Mouse (Mus musculus) gastrocnemius, postnatal 14 days (tissue): Measurements from ENCODE around the gene P3h4. TPM values are rescaled to one million over a fixed set of nuclear protein-coding genes. Genes with fewer than 3 reads are reported as not detected.
"Not testable (repeated sequence)": the region's sequence is repeated elsewhere in the genome, so short reads cannot be mapped to it uniquely, and the experiment has no call there.

Experiments used
- DNase-seq: peaks from one replicate; pipeline ENCODE4 v3.0.0; 2021; ENCODE audit warnings: mixed read lengths
- intact Hi-C: fragments of 180-260 bp; cut with DNase I; formaldehyde crosslinking; loops from one replicate; pipeline ENCODE4 v1.15.1; 2025; ENCODE audit warnings: low total_unique reads
- microRNA-seq, 2 experiments: library from miRNA; unstranded; fragments of <30 nt; microRNA quantifications; one replicate each; pipeline ENCODE4 v1.2.0; 2021
- total RNA-seq, 2 experiments: library from RNA; stranded (reverse); gene quantifications; 2 replicates each; pipeline ENCODE4 v1.2.3; 2021

The P3h4 gene
- total RNA-seq, 2 experiments from 2014 or later, result 10.9 to 12.0 TPM

GRCm38 (mm10) chr11:100375127-100375526, 39.5 kb downstream of the P3h4 start:
- DNase-seq, result no peak
- intact Hi-C loops, result no loop called here

- intact Hi-C loops, result no loop called here
- DNase-seq, result no peak
These were observed 42.6 kb downstream of the P3h4 start for GRCm38 (mm10) chr11:100371981-100372558.

- no peak for DNase-seq
- intact Hi-C loops, result loop anchor here (5.0 kb wide), 1 partner anchor 102 kb away; the partner anchor contains the start of gene Klhl11
These were observed 44.8 kb downstream of the P3h4 start for GRCm38 (mm10) chr11:100369822-100370221.

- DNase-seq, result no peak
- intact Hi-C loops, result loop anchor here (5.0 kb wide), 1 partner anchor 103 kb away; the partner anchor contains the start of gene Klhl11
These were observed 45.5 kb downstream of the P3h4 start for GRCm38 (mm10) chr11:100369145-100369544.

GRCm38 (mm10) chr11:100362979-100363562, 51.6 kb downstream of the P3h4 start:
- intact Hi-C loops, result loop anchor here (2.0 kb wide), 1 partner anchor 46 kb away; no protein-coding TSS in a partner anchor

GRCm38 (mm10) chr11:100362209-100362978, 52.2 kb downstream of the P3h4 start:
- peak; percentile 73 for DNase-seq
- intact Hi-C loops, result loop anchor here (2.0 kb wide), 1 partner anchor 46 kb away; no protein-coding TSS in a partner anchor

More at GRCm38 (mm10) chr11:100362979-100363562, 51.6 kb downstream of the P3h4 start:
- peak; percentile 70 for DNase-seq

- DNase-seq, intact Hi-C loops: not testable (repeated sequence)
These were observed 53.6 kb downstream of the P3h4 start for GRCm38 (mm10) chr11:100361059-100361458.

- intact Hi-C loops, result no loop called here
- no peak for DNase-seq
These were observed 54.5 kb downstream of the P3h4 start for GRCm38 (mm10) chr11:100360175-100360574.

Small RNA genes lying within 50 kb of the gene (microRNA-seq; reads per million reads assigned to microRNA genes)
- gene Gm27374, result 0 reads per million in 2 experiments

Other genes starting within 250 kb of the P3h4 start
- gene Krt9, start 221.6 kb downstream of the P3h4 start, total RNA-seq, result not detected
- gene Krt14, start 207.3 kb downstream of the P3h4 start, total RNA-seq, result not detected
- gene Krt16, start 165.9 kb downstream of the P3h4 start, total RNA-seq, result not detected
- not detected for gene Krt17, start 153.8 kb downstream of the P3h4 start, total RNA-seq
- not detected for gene Krt42, start 145.0 kb downstream of the P3h4 start, total RNA-seq
- 100 to 1,000 TPM; 781 to 791 TPM for gene Eif1, start 95.0 kb downstream of the P3h4 start, total RNA-seq
- not detected for gene Gast, start 80.4 kb downstream of the P3h4 start, total RNA-seq
- gene Hap1, start 58.7 kb downstream of the P3h4 start, total RNA-seq, result under 1 TPM; 0.66 to 0.82 TPM
- gene Jup, start 17.1 kb downstream of the P3h4 start, total RNA-seq, result 10 to 100 TPM; 88.5 to 89.4 TPM
- gene Fkbp10, start 861 bp upstream of the P3h4 start, total RNA-seq, result 10 to 100 TPM; 26.1 to 31.3 TPM
- gene Nt5c3b, start 27.0 kb upstream of the P3h4 start, total RNA-seq, result 10 to 100 TPM; 13.2 to 13.3 TPM
- under 1 TPM; 0.33 to 0.43 TPM for gene Klhl10, start 27.1 kb upstream of the P3h4 start, total RNA-seq
- 1 to 10 TPM; 6.5 to 6.9 TPM for gene Klhl11, start 57.9 kb upstream of the P3h4 start, total RNA-seq
- gene Acly, start 113.2 kb upstream of the P3h4 start, total RNA-seq, result 10 to 100 TPM; 16.4 to 19.9 TPM
- gene Ttc25, start 130.8 kb upstream of the P3h4 start, total RNA-seq, result under 1 TPM; 0.14 to 0.16 TPM
- 10 to 100 TPM; 10.7 to 32.2 TPM for gene Cnp, start 160.1 kb upstream of the P3h4 start, total RNA-seq
- gene Nkiras2, start 204.4 kb upstream of the P3h4 start, total RNA-seq, result 10 to 100 TPM; 21.2 to 23.4 TPM
- 100 to 1,000 TPM; 143 to 179 TPM for gene Dnajc7, start 205.3 kb upstream of the P3h4 start, total RNA-seq